Mouse (Mus musculus): ENCODE measurements at regions not wholly inside any gene's neighbourhood (a gene's known extent, or its start where the extent isn't known, plus 50 kb on each side); places are given as distances from the start of the nearest gene placed in this dataset.

DNA sequence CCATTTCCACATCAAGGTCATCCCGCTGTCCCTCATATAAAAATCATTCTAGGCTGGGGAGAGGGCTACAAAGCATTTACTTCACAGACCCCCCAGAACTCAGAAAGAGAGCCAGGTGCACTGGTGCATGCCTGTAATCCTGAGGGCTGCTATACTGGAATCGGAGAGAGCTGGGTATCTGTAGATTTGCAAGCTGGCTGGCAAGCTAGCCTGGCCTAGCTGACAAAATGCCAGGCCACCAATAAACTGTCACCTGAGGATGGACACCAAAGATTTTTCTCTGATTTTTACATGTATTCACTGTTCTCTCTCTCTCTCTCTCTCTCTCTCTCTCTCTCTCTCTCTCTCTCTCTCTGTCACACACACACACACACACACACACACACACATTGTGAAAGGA, 98.1 kb upstream of the Gm6657 start:
- H3K4me3 ChIP-seq (ENCODE audit: low read length): no peak overlapping the region
- ATAC-seq (ENCODE audit: low FRiP score, low TSS enrichment): no peak

DNA sequence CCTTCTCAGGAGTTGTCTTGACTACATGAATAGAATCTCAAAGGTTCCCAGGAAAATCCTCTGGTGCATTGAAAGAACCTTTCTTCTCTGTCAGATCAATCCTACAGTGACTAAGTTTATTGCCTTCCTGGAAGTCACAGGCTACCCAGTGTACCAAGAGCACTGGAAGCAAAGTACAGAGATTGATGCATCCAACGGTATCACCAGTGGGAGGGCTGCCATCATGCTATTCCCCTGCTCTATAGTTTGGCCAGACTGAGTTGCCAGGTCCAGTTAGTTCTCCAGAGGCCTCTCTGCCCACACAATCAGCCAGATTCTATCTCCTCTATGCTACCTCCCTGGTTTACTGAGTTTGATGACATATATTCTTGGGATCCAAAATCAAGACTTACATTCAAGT, 96.9 kb upstream of the Gm6657 start:
- no peak overlapping the region for H3K9ac ChIP-seq (replicated peaks; ENCODE audit: low read length)
- no peaks in the 10 kb centered on the region for H3K36me3 ChIP-seq (ENCODE audit: insufficient read depth, low read length)
- no peaks in the 10 kb centered on the region for H3K27me3 ChIP-seq (ENCODE audit: insufficient read depth, low read length)
- H3K4me3 ChIP-seq (ENCODE audit: low read length): no peak overlapping the region
- no peaks in the 10 kb centered on the region for H3K4me1 ChIP-seq (ENCODE audit: insufficient read depth, low read length)
- H3K4me2 ChIP-seq (replicated peaks; ENCODE audit: low read depth, low read length): no peak overlapping the region
- ATAC-seq (ENCODE audit: low FRiP score, low TSS enrichment): no peak
- 65% methylated on average over 1 of the region's 1 CpGs for WGBS
- no peak overlapping the region for H3K27ac ChIP-seq (ENCODE audit: low read length)
- H3K9me3 ChIP-seq (ENCODE audit: low read length): no peaks in the 10 kb centered on the region

More for the DNA sequence above, 98.1 kb upstream of the Gm6657 start:
- H3K27me3 ChIP-seq (ENCODE audit: insufficient read depth, low read length): no peaks in the 10 kb centered on the region
- H3K4me1 ChIP-seq (ENCODE audit: insufficient read depth, low read length): no peaks in the 10 kb centered on the region
- H3K4me2 ChIP-seq (replicated peaks; ENCODE audit: low read depth, low read length): no peak overlapping the region
- H3K9me3 ChIP-seq (ENCODE audit: low read length): no peaks in the 10 kb centered on the region
- no peak overlapping the region for H3K9ac ChIP-seq (replicated peaks; ENCODE audit: low read length)
- WGBS: 77% methylated on average over 2 of the region's 2 CpGs
- H3K27ac ChIP-seq (ENCODE audit: low read length): no peak overlapping the region
- no peaks in the 10 kb centered on the region for H3K36me3 ChIP-seq (ENCODE audit: insufficient read depth, low read length)

DNA sequence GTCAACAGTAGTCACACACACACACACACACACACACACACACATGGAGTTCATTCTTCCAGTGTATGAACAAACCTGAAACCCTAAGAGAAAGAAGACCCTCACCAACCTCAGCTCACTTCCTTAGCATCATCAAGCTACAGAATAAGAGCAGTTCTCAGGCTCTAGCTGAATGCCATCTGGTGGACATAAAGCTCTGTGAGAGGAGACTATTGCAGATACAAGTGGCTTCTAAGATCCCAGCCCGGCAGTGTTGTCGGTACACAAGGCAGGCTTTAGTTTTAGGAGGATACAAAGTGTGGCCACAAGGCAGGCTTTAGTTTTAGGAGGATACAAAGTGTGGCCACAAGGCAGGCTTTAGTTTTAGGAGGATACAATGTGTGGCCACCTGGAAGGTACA, 96.3 kb upstream of the Gm6657 start:
- ATAC-seq (ENCODE audit: low FRiP score, low TSS enrichment): no peak
- WGBS: 77% methylated on average over 2 of the region's 2 CpGs

DNA sequence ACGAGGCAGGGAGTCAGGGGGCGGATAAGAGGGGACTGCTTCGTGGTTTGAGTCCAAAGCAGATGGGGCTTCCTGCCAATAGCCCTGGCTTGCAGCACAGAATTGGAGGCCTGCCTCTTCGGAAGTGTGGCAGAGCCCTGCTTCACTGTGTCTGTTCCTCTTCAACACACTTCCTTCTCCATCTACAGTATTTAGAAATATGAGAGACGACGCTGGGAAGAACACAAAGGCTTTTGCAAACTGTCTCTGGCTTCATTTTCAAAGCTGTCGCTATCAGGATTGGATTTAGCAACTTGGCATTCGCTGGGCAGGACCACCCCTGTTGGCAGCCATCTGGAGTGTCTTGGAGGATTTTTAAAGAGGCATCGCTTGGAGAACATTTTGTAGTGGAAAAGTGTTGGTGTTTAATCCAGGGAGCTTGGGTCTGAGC, 95.3 kb upstream of the Gm6657 start:
- Histone ChIP-seq H3K4me2 (replicated peaks; ENCODE audit: low read depth, low read length) (no peak overlapping the region), H3K36me3 (ENCODE audit: insufficient read depth, low read length) (no peaks in the 10 kb centered on the region), H3K9me3 (ENCODE audit: low read length) (no peaks in the 10 kb centered on the region), H3K9ac (replicated peaks; ENCODE audit: low read length) (no peak overlapping the region), H3K27me3 (ENCODE audit: insufficient read depth, low read length) (no peaks in the 10 kb centered on the region), H3K27ac (ENCODE audit: low read length) (no peak overlapping the region), H3K4me3 (ENCODE audit: low read length) (no peak overlapping the region), H3K4me1 (ENCODE audit: insufficient read depth, low read length) (no peaks in the 10 kb centered on the region)
- 68% methylated on average over 9 of the region's 9 CpGs for WGBS
- ATAC-seq (ENCODE audit: low FRiP score, low TSS enrichment): no peak

More for the DNA sequence above, 96.3 kb upstream of the Gm6657 start:
- Histone ChIP-seq H3K4me2 (replicated peaks; ENCODE audit: low read depth, low read length) (no peak overlapping the region), H3K4me3 (ENCODE audit: low read length) (no peak overlapping the region), H3K4me1 (ENCODE audit: insufficient read depth, low read length) (no peaks in the 10 kb centered on the region), H3K9ac (replicated peaks; ENCODE audit: low read length) (no peak overlapping the region), H3K27me3 (ENCODE audit: insufficient read depth, low read length) (no peaks in the 10 kb centered on the region), H3K36me3 (ENCODE audit: insufficient read depth, low read length) (no peaks in the 10 kb centered on the region), H3K27ac (ENCODE audit: low read length) (no peak overlapping the region), H3K9me3 (ENCODE audit: low read length) (no peaks in the 10 kb centered on the region)

DNA sequence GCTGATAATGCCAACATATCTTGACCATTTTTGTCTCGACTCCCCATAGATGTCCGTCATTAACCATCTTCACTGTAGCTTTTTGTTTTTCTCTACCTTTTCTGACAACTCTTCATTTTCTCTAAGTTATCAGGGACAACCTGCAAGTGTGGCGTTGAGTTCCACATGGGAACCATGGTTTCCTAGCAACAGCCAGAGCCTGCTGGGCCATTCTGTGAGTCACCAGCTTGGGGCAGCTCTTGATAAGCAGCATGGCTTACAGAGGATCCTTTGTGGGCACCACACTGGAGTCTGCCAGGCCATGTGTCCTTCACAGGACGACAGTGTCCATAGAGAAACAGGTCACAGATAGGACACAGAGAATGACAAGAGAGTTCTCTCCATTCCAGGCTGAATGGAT, 94.3 kb upstream of the Gm6657 start:
- Histone ChIP-seq H3K4me3 (ENCODE audit: low read length) (no peak overlapping the region), H3K27ac (ENCODE audit: low read length) (no peak overlapping the region), H3K4me1 (ENCODE audit: insufficient read depth, low read length) (no peaks in the 10 kb centered on the region), H3K9ac (replicated peaks; ENCODE audit: low read length) (no peak overlapping the region), H3K4me2 (replicated peaks; ENCODE audit: low read depth, low read length) (no peak overlapping the region), H3K36me3 (ENCODE audit: insufficient read depth, low read length) (no peaks in the 10 kb centered on the region), H3K9me3 (ENCODE audit: low read length) (no peaks in the 10 kb centered on the region), H3K27me3 (ENCODE audit: insufficient read depth, low read length) (no peaks in the 10 kb centered on the region)
- ATAC-seq (ENCODE audit: low FRiP score, low TSS enrichment): no peak
- WGBS: 72% methylated on average over 4 of the region's 4 CpGs

DNA sequence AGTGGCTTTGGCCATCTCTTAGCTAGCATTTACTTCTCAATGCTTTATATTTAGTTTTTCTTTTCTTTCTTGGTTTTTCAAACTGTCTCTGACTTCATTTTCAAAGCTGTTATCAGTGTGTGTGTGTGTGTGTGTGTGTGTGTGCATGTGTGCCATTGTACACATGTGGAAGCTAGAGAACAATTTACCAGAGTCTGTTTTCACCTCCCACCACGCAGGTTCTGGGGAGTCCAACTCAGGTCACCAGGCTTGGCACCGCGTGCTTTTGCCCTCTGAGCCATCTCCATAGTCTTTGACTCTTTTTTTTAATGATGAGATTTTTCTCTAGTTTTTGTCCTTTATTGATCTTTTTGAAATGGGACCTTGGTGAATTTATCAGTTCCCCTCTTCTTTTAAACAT, 93.3 kb upstream of the Gm6657 start:
- H3K4me2 ChIP-seq (replicated peaks; ENCODE audit: low read depth, low read length): no peak overlapping the region

DNA sequence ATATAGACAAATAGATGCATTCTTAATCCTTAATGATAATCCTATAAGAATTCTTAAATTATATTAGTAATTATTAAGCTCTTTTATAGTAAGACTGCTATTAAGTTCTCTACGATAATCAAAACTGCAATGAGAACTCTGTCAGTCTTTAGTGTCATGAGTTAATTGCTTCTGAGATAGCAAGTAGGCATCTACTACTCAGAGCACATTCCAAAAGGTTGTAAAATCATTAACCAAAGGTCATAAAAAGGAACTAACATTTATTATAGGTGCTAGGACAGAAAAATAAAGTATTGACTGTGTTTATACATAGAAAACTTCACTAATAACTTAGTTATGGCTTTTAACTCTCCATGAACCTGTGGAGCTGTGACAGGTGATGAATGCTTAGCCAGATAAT, 84.1 kb upstream of the Gm6657 start:
- H3K27me3 ChIP-seq (ENCODE audit: insufficient read depth, low read length): no peaks in the 10 kb centered on the region
- H3K27ac ChIP-seq (ENCODE audit: low read length): no peak overlapping the region
- no peak for ATAC-seq (ENCODE audit: low FRiP score, low TSS enrichment)
- no peaks in the 10 kb centered on the region for H3K36me3 ChIP-seq (ENCODE audit: insufficient read depth, low read length)
- no peaks in the 10 kb centered on the region for H3K4me1 ChIP-seq (ENCODE audit: insufficient read depth, low read length)
- no peak overlapping the region for H3K4me3 ChIP-seq (ENCODE audit: low read length)
- 40% methylated on average over 1 of the region's 1 CpGs for WGBS
- H3K4me2 ChIP-seq (replicated peaks; ENCODE audit: low read depth, low read length): no peak overlapping the region
- H3K9ac ChIP-seq (replicated peaks; ENCODE audit: low read length): no peak overlapping the region
- no peaks in the 10 kb centered on the region for H3K9me3 ChIP-seq (ENCODE audit: low read length)

More for the DNA sequence above, 93.3 kb upstream of the Gm6657 start:
- Histone ChIP-seq H3K36me3 (ENCODE audit: insufficient read depth, low read length) (no peaks in the 10 kb centered on the region), H3K9me3 (ENCODE audit: low read length) (no peaks in the 10 kb centered on the region), H3K4me3 (ENCODE audit: low read length) (no peak overlapping the region), H3K27ac (ENCODE audit: low read length) (no peak overlapping the region), H3K9ac (replicated peaks; ENCODE audit: low read length) (no peak overlapping the region), H3K27me3 (ENCODE audit: insufficient read depth, low read length) (no peaks in the 10 kb centered on the region), H3K4me1 (ENCODE audit: insufficient read depth, low read length) (no peaks in the 10 kb centered on the region)
- no peak for ATAC-seq (ENCODE audit: low FRiP score, low TSS enrichment)
- 88% methylated on average over 3 of the region's 3 CpGs for WGBS

DNA sequence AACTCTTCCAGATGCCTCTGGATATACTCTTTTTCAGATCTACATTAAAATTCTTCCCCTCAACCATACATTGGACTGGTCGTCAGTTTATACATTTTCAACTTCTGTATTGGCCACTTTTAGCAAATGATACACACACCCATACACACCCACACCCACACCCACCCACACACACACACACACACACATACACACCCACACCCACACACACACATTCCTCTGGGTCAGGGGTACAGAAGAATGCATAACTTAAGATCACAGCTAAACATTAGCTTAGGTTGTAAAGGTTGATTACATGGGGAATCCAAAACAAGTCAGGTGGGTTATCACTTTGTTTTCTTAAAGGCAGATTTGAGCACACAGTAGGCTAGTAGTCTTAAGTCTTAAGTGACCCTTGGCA, 75.9 kb upstream of the Gm6657 start:
- H3K27ac ChIP-seq (ENCODE audit: low read length): no peak overlapping the region
- ATAC-seq (ENCODE audit: low FRiP score, low TSS enrichment): peak; percentile 65
- no peaks in the 10 kb centered on the region for H3K4me1 ChIP-seq (ENCODE audit: insufficient read depth, low read length)

DNA sequence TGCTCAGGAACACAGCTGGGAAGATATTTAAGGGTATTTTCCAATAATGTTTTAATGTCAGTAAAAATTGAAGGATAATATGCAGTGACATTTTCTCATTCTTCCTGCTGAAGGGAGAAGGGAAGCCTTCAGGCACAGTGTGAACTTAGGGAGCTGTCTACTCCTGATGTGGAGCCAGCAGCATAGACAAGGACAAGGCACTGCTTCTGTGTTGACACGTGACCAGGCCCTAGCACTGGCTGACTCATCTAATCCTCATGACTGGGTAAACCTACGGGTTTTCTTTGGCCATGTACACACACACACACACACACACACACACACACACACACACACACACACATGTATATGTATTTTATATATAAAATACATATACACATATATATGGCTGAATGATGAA, 74.8 kb upstream of the Gm6657 start:
- Histone ChIP-seq H3K36me3 (ENCODE audit: insufficient read depth, low read length) (no peaks in the 10 kb centered on the region), H3K9me3 (ENCODE audit: low read length) (no peaks in the 10 kb centered on the region), H3K27ac (ENCODE audit: low read length) (no peak overlapping the region), H3K4me2 (replicated peaks; ENCODE audit: low read depth, low read length) (no peak overlapping the region), H3K27me3 (ENCODE audit: insufficient read depth, low read length) (no peaks in the 10 kb centered on the region), H3K4me1 (ENCODE audit: insufficient read depth, low read length) (no peaks in the 10 kb centered on the region), H3K4me3 (ENCODE audit: low read length) (no peak overlapping the region), H3K9ac (replicated peaks; ENCODE audit: low read length) (no peak overlapping the region)
- 70% methylated on average over 2 of the region's 2 CpGs for WGBS
- ATAC-seq (ENCODE audit: low FRiP score, low TSS enrichment): no peak

More for the DNA sequence above, 75.9 kb upstream of the Gm6657 start:
- Histone ChIP-seq H3K4me3 (ENCODE audit: low read length) (no peak overlapping the region), H3K9me3 (ENCODE audit: low read length) (no peaks in the 10 kb centered on the region), H3K9ac (replicated peaks; ENCODE audit: low read length) (no peak overlapping the region), H3K27me3 (ENCODE audit: insufficient read depth, low read length) (no peaks in the 10 kb centered on the region), H3K4me2 (replicated peaks; ENCODE audit: low read depth, low read length) (no peak overlapping the region), H3K36me3 (ENCODE audit: insufficient read depth, low read length) (no peaks in the 10 kb centered on the region)
- 51% methylated on average over 1 of the region's 1 CpGs for WGBS

DNA sequence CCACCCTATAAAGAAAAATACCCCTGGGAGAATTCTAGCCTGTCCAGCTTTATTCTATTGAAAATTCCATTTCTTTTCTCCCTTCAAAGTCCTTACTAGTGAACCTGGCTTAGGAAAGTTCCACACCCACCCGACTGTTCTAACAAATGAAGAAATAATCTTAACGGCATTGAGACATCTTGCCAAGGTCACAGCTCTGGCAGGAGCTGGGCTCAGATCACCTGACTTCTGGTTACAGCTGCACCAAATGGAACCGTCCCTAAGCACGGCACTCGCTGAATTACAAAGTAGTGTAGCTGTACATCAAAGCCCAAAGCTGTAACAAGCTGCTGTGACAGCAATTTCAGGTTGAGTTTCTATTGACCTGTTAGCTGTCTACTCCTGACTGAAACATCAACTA, 74.2 kb upstream of the Gm6657 start:
- Histone ChIP-seq H3K27me3 (ENCODE audit: insufficient read depth, low read length) (no peaks in the 10 kb centered on the region), H3K4me3 (ENCODE audit: low read length) (no peak overlapping the region), H3K36me3 (ENCODE audit: insufficient read depth, low read length) (no peaks in the 10 kb centered on the region), H3K9me3 (ENCODE audit: low read length) (no peaks in the 10 kb centered on the region), H3K9ac (replicated peaks; ENCODE audit: low read length) (no peak overlapping the region), H3K4me1 (ENCODE audit: insufficient read depth, low read length) (no peaks in the 10 kb centered on the region), H3K4me2 (replicated peaks; ENCODE audit: low read depth, low read length) (no peak overlapping the region), H3K27ac (ENCODE audit: low read length) (no peak overlapping the region)
- WGBS: 43% methylated on average over 5 of the region's 5 CpGs
- no peak for ATAC-seq (ENCODE audit: low FRiP score, low TSS enrichment)

Data from kidney, embryonic 16.5 days (tissue).